Mouse (Mus musculus) frontal cortex, postnatal 14 days (tissue): ENCODE data around the gene Tmem216.

Source experiments
- DNase-seq, 2 experiments: peaks; one replicate each; pipeline ENCODE4 v3.0.0; 2022; ENCODE audit warnings: low spot score in 2 of 2

Gene Tmem216

DNA sequence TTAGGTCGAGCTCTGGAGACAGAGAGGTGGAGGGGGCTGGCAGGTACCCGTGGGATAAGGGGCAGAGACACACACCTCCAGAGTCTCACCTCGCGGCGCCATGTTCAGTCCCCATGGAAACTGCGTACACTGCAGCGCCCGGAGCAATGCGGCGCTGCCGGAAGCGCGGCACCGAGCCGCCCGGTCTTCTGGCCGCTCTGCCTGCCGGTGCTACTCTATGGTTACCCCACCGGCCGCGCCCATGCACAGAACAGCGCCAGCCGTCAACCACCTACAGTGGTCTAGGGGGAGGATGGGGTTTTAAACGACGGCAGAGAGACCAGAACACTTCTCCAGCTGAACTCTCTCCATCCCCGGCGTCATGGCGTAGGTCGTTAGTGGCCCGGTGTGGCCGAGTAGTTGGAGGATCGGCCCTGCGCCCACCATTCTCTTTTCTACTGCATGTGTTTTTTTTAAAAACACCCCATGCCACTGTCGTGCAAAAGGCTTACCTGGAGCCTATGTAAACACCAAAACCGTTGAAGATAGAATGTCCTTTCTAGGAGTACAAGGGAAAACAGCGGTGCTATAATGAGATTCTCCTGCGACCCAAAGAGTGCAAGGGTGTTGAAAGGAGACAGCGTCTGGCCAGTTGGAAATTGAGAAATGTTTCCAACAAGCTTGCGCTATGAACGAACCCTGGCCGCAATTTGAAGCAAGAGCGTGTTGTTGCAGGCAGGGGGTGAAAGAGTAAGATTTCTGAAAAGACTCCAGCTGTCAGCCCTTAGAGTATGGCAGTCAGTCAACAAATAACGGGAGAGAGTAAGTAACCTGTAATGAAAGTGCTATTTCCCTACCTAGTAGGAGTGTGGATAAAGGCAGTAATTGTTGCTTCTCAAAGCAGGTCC lies at the start of gene Tmem216:
Gene Tmem216, minus strand, starts transcription at position 615 of the 887 bp plus-strand sequence.
- peak; percentile 71 for DNase-seq

DNA sequence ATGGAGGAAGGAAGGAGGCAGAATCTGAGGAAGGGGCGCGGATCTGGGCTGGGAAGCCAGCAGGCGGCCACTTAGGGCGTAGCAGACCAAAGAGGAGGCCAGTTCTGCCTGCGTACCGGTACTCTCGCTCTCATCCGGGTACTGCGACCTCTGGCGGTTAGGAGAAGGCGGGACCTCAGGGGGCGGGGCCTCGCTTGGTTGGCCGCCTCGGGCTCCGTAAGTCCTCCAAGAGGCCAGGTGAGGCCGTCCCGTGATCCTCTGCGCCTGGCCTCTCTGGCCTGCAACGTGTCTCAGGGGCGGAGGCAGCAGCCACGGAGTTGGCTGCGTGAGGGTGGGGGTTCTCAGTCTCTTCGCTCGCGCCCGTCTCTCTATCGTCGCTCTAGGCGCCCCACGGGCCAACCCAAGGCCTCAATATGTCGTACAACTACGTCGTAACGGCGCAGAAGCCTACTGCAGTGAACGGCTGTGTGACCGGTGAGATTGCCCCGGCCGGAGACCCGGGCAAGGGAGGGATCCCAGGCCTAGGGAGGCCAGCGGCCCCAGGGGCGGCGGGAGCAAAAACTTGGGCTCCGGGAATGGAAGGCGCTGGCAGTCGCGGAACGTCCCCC lies 49.4 kb upstream of the Tmem216 start, which contains the start of the genes Ddb1 and Tkfc:
Gene Ddb1, plus strand, starts transcription at position 35 of the 608 bp plus-strand sequence.
Gene Tkfc, minus strand, starts transcription at position 362 of the 608 bp plus-strand sequence.
- peak; percentile 97 to 99 for DNase-seq

DNA sequence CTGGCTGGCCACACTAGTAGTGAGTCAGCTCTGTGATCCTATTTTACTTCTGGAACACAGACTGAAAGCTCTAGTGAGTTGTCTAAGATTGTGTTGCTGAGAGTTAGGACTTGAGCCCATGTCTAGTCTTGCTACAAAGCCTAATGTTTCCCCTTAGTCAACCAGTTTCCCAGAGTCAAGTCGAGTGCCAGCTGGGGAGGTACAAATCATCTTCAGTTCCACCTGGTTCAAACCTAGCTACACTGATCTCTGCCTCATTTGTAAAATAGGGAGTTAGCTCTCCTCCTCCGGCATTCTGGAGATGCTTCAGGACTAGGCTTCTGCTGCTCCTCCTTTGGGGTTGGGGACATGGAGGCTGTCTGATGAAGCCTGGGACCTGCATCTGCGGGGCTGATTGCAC lies 48.5 kb upstream of the Tmem216 start:
- no peak for DNase-seq

DNA sequence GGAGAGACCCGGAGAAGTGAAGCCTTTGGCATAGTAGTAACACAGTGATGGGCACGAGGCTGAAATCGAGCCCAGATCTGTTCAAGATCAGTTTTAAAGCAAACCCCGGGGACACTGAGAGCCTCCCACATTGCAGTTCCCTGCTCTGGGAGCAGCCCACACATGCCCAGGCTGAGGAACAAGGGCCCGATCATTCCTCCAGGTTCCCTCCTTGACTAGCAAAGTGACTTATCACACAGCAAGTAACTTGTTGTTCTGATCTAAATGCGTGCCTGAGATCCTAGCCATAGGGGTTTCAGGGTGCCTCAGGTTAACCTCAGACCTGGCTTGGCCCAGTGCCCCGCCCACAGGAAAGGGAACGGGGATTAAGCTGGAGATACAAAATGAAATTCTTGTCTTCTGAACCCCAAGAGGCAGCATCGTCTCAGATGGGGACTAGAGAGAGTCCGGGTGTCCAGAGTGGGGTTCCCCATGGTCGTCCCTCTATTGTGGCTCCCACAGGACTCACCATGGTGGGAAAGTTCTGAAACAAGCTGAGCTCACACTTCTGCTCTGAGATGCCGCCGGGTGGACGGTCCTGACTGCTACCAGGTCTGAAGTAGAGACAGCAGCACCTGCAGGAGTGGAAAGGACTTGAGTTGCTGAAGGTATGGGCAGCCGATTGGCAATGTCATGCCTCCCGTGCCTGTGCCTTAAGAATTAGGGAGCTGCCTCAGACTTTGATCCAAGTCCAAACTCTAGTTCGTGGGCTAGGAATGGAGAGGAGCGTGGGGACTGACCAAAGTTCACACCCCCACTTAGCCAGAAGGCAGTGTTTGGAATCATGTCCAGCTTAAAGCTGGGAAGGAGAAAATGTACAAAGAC lies 47.9 kb upstream of the Tmem216 start:
- DNase-seq: no peak

DNA sequence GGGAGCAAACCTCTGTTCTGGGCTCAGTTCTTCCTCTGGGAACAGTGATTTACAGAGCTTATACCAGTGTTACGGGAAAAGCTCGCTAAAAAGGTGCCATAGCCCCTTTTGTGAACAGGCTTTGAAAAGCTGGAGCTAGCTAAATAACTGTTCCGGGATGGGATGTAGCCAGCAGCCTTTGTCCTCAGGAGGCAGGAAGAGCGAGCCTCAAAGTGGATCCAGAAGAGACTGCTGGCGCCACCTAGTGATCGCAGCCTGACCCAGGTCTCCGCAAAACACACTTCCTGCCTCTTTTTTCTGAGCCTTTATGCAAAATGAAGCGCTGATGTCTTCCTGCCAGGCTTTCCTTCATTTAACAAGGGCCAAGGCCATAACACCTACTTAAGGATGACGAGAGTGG lies 46.7 kb upstream of the Tmem216 start:
- peak; percentile 66 to 80 for DNase-seq

DNA sequence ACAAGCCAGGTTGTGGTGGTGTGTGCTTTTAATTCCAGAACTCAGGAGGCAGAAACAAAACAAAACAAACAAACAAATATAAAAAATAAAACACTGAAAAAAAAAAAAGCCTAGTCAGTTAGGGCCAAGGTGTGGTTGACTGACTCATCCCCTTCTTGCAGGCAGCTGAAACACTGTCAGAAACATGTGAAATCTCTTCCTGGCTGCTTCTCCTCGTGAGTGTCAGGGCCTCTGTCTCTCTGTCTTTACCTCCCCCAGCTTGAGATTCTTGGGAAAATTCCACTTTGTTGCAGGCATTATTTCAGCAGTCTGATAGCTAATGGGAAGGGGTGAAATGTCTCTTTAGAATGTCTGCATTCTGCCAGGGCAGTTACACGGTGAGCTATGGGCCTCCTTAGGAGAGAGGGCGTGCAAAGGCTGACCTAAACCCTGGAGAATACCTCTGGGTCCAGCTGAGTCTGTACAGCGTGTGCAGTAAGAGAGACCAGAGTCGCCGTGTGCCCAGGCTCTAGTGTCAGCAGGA lies 46.3 kb upstream of the Tmem216 start:
- no peak for DNase-seq

DNA sequence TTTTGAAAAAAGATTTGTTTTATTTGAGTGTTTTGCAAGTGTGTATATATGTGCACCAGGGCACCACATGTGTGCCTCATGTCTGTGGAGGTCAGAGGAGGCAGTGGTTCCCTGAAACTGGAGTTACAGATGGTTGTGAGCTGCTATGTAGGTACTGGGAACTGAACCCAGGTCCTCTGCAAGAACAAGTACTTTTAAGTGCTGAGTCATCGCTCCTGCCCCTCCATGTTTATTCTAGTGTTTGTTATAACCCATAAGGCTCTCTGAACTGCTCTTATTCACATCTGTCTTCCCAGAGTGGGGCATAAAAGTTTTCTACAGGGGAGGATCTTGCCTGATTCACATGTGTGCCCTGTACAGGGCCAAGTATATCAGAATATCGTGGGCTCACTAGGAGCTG lies 43.6 kb upstream of the Tmem216 start:
- no peak for DNase-seq

DNA sequence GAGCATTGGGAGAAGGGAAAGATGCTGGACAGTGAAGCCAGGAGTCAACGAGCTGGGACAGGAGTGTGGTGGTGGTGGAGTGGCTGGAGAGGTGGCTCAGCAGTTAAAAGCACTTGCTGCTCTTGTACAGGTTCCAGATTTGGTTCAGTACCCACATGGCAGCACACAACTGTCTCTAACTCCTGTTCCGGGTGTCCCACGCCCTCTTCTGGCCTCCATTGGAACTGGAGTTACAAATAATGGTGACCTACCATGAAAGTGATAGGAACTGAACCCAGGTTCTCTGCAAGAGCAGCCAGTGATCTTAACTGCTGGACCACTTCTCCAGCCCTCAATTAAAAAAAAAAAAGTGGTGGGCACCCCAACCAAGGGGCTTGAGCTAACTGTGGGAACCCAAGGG lies 42.1 kb upstream of the Tmem216 start:
- no peak for DNase-seq

DNA sequence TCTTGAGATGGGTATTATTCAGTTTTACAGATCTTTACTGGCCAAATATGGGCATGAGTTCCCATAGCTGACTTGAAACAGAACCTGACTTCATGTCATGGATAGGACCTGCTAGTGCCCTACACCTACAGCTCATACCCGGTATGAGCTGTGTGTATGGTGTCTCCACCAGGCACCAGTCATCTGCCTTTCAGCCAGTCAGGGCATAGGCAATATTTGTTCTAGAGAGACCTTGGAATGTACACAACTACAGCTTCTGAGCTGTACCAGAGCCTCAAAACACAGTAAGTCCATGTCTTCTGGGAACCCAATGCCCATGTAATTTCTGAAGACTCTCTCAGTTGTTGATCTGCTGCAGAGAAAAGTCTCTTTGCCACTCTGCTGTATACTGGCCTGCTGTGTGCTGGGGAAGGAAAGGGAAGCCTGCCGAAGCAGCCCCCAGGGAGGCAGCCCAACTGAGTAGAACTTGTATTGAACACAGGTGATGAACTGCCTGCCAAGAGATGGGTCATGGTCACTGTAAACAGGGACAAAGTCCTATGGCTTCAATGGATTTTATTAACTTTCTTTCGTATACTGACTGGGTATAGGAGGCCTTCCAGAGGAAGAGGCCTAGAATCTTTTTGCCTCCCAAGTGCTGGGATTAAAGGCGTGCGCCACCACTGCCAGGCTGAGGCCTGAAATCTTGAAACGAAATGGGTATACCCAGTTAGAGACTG lies 35.8 kb upstream of the Tmem216 start:
- no peak for DNase-seq

DNA sequence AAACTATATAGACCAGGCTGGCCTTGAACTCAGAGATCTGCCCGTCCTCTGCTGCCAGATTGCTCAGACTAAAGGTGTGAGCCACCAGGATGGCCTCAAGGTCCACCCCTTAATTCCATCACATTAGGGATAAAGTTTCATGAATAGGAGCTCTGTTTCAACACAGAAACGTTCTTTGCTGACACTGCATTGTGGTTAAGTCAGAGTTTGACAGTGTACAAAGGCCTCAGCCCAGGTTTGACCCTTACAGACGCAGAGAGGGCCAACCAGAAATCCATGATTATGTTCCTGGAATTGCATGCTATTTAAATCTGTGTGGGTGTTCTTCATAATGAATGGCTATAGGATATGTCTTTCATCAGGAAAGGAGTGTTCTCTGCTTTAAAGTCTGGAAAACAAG lies 34.3 kb upstream of the Tmem216 start:
- DNase-seq: no peak

DNA sequence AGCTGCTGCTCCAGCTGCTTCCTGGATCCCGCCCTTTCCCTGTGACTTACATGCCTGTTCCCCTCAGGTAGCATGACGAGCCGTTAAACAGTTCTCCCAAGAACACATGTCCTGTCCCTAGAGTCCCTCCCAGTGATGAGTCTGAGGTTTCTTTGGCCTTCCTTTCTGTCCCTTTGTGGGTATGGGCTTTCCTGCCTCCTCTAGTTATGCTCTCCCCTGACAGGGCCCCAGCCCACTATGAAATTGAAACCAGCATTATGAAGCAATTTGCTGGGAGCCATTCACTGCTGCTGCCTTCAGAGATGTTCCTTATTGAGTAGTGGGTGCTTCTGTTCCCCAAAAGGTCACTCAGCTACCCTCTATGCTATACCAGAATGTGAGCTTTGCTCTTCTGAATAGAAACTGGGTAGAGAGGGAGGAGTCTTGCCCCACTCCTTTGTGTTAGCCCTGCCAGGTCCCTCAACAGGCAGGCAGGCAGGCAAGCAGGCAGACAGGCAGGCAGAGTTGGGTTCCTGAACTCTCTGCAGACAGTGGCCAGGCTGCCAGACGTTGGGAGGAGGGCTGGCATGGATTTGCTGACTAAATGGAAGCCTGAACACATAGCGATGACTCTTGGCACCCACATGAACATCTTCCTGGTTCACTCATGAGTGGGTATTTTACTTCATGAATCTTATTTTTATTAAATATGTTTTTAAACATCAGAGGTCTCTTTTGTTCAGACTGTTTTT lies 33.3 kb upstream of the Tmem216 start:
- DNase-seq: no peak

DNA sequence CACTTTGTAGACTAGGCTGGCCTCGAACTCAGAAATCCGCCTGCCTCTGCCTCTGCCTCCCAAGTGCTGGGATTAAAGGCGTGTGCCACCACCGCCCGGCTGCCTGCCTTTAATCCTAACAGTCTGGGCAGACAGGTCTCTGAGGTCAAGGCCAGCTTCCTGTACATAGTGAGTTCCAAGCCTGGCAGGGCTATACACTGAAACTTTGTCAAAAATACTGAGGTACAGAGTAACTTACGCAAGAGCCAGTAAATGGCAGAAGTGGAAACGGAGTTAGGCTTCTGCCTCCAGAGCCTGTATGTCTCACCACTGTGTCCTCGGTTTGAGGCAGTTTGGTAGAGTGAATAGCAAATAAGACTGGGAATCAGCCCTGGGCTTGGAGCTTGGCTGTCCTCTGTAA lies 31.2 kb upstream of the Tmem216 start:
- DNase-seq: no peak

DNA sequence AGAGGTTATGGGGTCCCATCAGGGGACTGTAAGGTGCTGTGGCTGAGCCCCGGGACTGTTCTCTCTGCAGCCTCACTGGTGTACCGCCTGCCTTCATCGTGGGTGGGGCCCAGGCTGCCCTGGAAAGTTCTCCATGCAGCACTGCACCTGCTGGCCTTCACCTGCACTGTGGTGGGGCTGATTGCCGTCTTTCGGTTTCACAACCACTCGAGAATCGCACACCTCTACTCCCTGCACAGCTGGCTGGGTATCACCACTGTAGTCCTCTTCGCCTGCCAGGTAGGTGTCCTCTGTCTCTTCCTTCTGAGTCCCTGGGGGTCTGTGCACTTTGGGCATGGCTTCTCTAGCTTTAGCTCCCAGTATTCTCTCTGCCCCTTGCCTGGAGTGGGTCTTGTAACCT lies 29.1 kb upstream of the Tmem216 start:
- DNase-seq: no peak

DNA sequence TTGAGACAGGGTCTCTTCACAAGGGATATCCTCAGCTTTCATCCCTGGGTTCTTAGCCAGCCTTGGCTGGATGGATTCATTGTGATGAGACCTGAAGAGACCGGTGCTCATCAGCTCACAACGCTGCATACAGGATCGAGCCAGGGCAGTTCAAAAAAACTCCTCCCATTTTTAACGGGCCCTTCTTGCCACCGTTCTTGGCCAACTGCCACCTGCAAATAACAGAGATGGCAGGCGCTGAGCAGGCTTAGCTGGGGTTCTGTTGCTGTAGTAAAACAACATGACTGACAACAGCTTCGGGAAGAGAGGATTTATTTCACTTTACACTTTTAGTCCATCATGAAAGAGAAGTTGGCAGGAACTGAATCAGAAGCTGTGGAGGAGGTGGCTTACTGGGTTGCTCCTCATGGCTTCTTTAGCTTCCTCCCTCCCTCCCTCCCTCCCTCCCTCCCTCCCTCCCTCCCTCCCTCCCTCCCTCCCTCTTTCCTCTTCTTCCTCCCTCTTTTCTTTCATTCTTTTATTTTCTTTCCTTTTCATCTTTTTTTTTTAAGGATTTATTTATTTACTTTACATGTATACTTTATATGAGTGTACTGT lies 27.6 kb upstream of the Tmem216 start:
- no peak for DNase-seq

DNA sequence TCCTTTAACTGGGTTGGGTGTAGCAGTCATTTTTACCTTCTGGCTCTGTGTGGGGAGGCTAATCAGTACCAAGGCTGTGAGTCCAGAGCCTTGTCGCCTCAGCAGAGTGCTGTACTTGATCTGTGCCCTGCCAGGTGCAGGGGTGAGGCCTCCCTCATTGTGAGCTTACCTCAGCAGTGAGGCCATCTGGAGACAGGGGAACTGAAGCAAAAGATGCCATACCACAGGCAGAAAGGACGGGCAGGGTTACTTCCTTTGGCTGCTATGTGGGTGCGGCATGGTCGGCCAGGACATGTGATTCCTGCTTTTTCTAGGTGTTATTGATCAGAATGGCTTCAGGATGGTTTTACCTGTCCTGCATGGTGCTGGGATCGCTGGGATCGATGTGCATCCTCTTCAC lies 25.9 kb upstream of the Tmem216 start:
- no peak for DNase-seq

DNA sequence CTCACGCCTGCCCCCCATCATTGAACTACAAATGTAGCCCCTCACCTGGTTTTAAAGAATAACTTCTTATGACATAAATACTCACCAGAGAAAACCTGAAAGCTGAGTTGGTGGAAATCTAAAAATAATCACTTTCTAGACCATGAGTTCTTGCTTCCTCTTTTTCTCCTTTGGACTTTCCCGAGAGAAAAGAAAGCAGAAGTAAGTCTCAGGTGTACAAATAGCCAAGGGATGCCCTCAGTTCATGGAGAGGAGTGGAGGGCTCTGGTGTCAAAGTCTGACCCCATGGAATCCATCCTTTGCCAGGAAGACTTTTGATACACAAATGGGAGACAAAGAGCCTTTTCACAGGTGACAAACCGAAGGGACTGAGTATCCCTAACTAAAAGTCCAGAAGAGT lies 24.7 kb upstream of the Tmem216 start:
- no peak for DNase-seq

DNA sequence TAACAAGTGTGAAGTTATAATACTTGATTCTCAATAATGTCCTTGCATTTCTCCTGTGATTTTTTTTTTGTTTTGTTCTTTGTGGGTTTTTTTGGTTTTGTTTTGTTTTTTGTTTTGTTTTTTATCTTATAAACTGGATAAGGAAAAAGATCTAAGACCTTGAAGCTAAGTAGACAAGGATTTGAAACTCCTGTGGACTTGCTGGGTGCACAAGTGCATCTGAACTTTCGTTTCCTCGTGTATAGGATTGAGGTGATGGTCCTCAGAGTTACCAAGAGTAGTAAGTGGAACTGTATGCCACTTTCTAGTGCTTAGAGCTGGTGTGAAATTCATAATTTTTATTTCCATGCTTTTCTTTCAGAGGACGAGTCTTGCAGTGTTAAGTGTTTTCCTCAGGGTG lies 24.1 kb upstream of the Tmem216 start:
- DNase-seq: no peak

DNA sequence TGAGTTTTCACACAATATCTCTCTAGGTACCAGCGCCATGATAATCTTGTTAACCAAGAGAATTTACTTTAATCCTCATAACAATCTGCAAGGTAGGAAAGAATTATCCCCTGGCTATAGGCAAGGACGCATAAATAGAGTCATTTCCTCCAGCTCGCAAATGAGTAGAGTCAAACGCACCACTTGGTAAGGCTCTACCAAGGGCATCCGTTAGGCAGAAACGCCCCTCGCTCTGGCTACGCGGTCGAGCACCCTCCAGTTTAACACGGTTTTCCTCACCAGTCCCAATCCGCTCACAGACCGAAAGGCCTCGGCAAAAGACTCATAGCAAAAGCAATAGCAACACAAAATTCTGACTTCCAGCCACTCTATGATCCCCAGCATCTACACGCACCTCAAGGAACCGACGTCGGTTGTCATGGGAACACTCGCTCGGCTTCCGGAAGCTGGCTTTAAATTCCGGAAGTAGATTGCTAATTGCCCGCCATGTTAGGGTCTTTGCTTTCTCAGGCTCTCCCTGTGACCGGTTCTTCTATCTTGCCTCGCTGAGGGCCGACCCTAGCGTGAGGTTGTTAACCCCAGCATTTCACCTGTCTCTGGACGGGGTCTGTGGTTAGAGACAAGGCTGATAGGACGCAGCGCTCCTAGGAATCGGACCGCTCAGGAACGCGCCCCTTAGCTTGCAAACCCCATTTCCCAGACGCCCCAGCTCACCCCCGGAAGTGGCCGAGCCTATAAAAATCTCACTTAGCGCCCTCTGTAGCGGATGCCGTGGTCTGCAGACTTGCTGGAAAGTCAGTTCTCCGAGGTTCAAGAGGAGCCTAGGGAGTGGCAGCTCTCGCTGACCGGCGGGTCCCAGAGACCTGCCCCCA lies 20.9 kb upstream of the Tmem216 start, which contains the start of the genes Cyb561a3 and Tmem138:
Gene Cyb561a3, plus strand, starts transcription at position 483 of the 872 bp plus-strand sequence.
Gene Tmem138, minus strand, starts transcription at position 673 of the 872 bp plus-strand sequence.
- peak; percentile 85 to 93 for DNase-seq

DNA sequence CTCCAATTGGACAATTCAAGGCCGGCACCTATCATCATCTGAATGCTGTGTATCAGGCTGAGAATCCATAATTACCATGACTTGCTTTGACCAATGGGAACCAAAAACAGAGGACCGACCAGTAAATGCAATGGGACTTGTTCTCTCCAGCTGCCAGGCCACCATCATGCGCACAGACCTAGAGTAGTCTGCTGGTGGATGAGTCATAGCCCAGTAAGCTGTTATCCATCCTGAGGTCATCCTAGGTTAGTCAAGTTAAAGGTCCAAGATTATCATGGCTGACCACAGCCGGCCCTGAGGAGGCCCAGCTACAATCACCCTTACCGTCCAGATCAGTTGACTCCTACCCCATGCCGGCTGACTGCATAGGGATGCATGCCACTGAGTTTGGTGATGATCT lies 13.6 kb upstream of the Tmem216 start:
- no peak for DNase-seq
